Mouse (Mus musculus) liver, embryonic 15.5 days (tissue): ENCODE measurements around the gene Lama2. TPM values are rescaled to one million over a fixed set of nuclear protein-coding genes. Genes with fewer than 3 reads are reported as not detected.
"Not testable (repeated sequence)": the region's sequence is repeated elsewhere in the genome, so short reads cannot be mapped to it uniquely, and the experiment has no call there.

Source experiments
- ATAC-seq: fragments of 200-750 bp; cut with Nextera tagmentation; 2 replicates; pipeline ENCODE4 v1.8.0; 2017; ENCODE audit warnings: moderate number of reproducible peaks, mild to moderate bottlenecking, moderate library complexity; ENCODE audit not compliant: insufficient read depth
- H3K27ac ChIP-seq: fragments of 300-500 bp; sonication (generic); replicated peaks from 2 replicates; pipeline ENCODE4 v1.5.1; 2015; ENCODE audit warnings: mild to moderate bottlenecking, inconsistent platforms
- H3K27me3 ChIP-seq: fragments of 300-500 bp; sonication (generic); 2 replicates; pipeline ENCODE4 v1.6.1; 2015; ENCODE audit warnings: mild to moderate bottlenecking, inconsistent platforms
- H3K36me3 ChIP-seq: fragments of 300-500 bp; sonication (generic); replicated peaks from 2 replicates; pipeline ENCODE4 v1.6.1; 2015; ENCODE audit warnings: moderate library complexity, mild to moderate bottlenecking, inconsistent platforms
- H3K4me1 ChIP-seq: fragments of 300-500 bp; sonication (generic); replicated peaks from 2 replicates; pipeline ENCODE4 v1.6.1; 2015; ENCODE audit warnings: inconsistent platforms
- H3K4me2 ChIP-seq: fragments of 300-500 bp; sonication (generic); 2 replicates; pipeline ENCODE4 v1.6.1; 2015; ENCODE audit warnings: moderate library complexity, mild to moderate bottlenecking, inconsistent platforms
- H3K4me3 ChIP-seq: fragments of 300-500 bp; sonication (generic); replicated peaks from 2 replicates; pipeline ENCODE4 v1.5.1; 2015; ENCODE audit warnings: mild to moderate bottlenecking, inconsistent platforms
- H3K9ac ChIP-seq: fragments of 300-500 bp; sonication (generic); 2 replicates; pipeline ENCODE4 v1.6.1; 2015; ENCODE audit warnings: moderate library complexity, mild to moderate bottlenecking, inconsistent platforms
- H3K9me3 ChIP-seq: fragments of 300-500 bp; sonication (generic); replicated peaks from 2 replicates; pipeline ENCODE4 v1.6.1; 2016; ENCODE audit warnings: inconsistent platforms
- WGBS: fragments of 180-500 bp; shearing (Covaris S2); methylation state at CpG from one replicate; pipeline ENCODE4 v1.1.7; 2015; ENCODE audit warnings: mixed read lengths; ENCODE audit not compliant: insufficient replicate concordance; 5-methylcytosine and 5-hydroxymethylcytosine counted together
- polyA plus RNA-seq: library from polyadenylated mRNA; unstranded; fragments of >200 nt; fragmentation: Nextera tagmentation; extraction: Ambion mirVana; gene quantifications from 2 replicates; pipeline ENCODE4 v1.2.1, GENCODE M21; 2015

Gene Lama2
- polyA plus RNA-seq, 1 experiment from 2014 or later: 0.51 TPM

GRCm38 (mm10) chr10:26973575-26973974 is 646.0 kb downstream of the Lama2 start:
- Histone ChIP-seq H3K9ac (no peak overlapping the region), H3K36me3 (no peaks in the 10 kb centered on the region), H3K4me2 (no peak overlapping the region), H3K27ac (no peak overlapping the region; the same call in 1 of the 2 replicates), H3K4me3 (no peak overlapping the region), H3K9me3 (no peaks in the 10 kb centered on the region), H3K27me3 (no peaks in the 10 kb centered on the region), H3K4me1 (peaks cover 18% of the 10 kb centered on the region)
- WGBS: 59% methylated on average over 2 of the region's 2 CpGs
- ATAC-seq: peak; percentile 34; the same call in 1 of the 2 replicates

GRCm38 (mm10) chr10:26958513-26958912 is 661.0 kb downstream of the Lama2 start:
- Histone ChIP-seq H3K27me3 (no peaks in the 10 kb centered on the region), H3K9me3 (no peaks in the 10 kb centered on the region), H3K36me3 (no peaks in the 10 kb centered on the region), H3K4me3 (no peak overlapping the region), H3K27ac (no peak overlapping the region), H3K9ac (no peak overlapping the region), H3K4me1 (no peaks in the 10 kb centered on the region), H3K4me2 (no peak overlapping the region)
- no peak for ATAC-seq
- 42% methylated on average over 3 of the region's 3 CpGs for WGBS

- ATAC-seq: peak; percentile 74
- no peaks in the 10 kb centered on the region for H3K36me3 ChIP-seq
- H3K27ac ChIP-seq: no peak overlapping the region; the same call in 1 of the 2 replicates
- WGBS: 23% methylated on average over 7 of the region's 7 CpGs
- H3K9me3 ChIP-seq: no peaks in the 10 kb centered on the region
- H3K4me1 ChIP-seq: peaks cover 26% of the 10 kb centered on the region
- H3K4me2 ChIP-seq: peak overlapping the region; percentile 57
- no peaks in the 10 kb centered on the region for H3K27me3 ChIP-seq
- 0 out of 2 replicates have a peak overlapping the region, but pooled peaks have one; percentile 3 for H3K9ac ChIP-seq
- peak overlapping the region; percentile 39 for H3K4me3 ChIP-seq
These were observed 669.1 kb downstream of the Lama2 start for GRCm38 (mm10) chr10:26950448-26950847.

GRCm38 (mm10) chr10:26949667-26950066 is 669.9 kb downstream of the Lama2 start:
- Histone ChIP-seq H3K27ac (no peak overlapping the region; the same call in 1 of the 2 replicates), H3K27me3 (no peaks in the 10 kb centered on the region), H3K4me2 (peak overlapping the region; percentile 57), H3K9ac (no peak overlapping the region), H3K9me3 (no peaks in the 10 kb centered on the region), H3K36me3 (no peaks in the 10 kb centered on the region), H3K4me1 (peaks cover 26% of the 10 kb centered on the region), H3K4me3 (0 out of 2 replicates have a peak overlapping the region, but pooled peaks have one; percentile 39)
- peak; percentile 35; the same call in 1 of the 2 replicates for ATAC-seq
- WGBS: 40% methylated on average over 8 of the region's 8 CpGs

- Histone ChIP-seq H3K4me1 (peaks cover 26% of the 10 kb centered on the region), H3K9ac (no peak overlapping the region), H3K4me3 (no peak overlapping the region), H3K4me2 (no peak overlapping the region), H3K27me3 (no peaks in the 10 kb centered on the region), H3K36me3 (no peaks in the 10 kb centered on the region), H3K27ac (no peak overlapping the region), H3K9me3 (no peaks in the 10 kb centered on the region)
- 22% methylated on average over 2 of the region's 2 CpGs for WGBS
- ATAC-seq: no peak
These were observed 671.2 kb downstream of the Lama2 start for GRCm38 (mm10) chr10:26948331-26948730.

GRCm38 (mm10) chr10:26939549-26939948 is 680.0 kb downstream of the Lama2 start:
- no peak overlapping the region for H3K9ac ChIP-seq
- WGBS: 25% methylated on average over 1 of the region's 1 CpGs
- ATAC-seq: no peak
- H3K4me2 ChIP-seq: no peak overlapping the region
- no peaks in the 10 kb centered on the region for H3K9me3 ChIP-seq
- H3K27me3 ChIP-seq: no peaks in the 10 kb centered on the region
- no peak overlapping the region for H3K4me3 ChIP-seq
- H3K27ac ChIP-seq: no peak overlapping the region
- H3K4me1 ChIP-seq: no peaks in the 10 kb centered on the region
- no peaks in the 10 kb centered on the region for H3K36me3 ChIP-seq

GRCm38 (mm10) chr10:26938464-26938863 is 681.1 kb downstream of the Lama2 start:
- 71% methylated on average over 4 of the region's 4 CpGs for WGBS
- not testable (repeated sequence) for H3K36me3 ChIP-seq, H3K27ac ChIP-seq

GRCm38 (mm10) chr10:26936056-26936455 is 683.5 kb downstream of the Lama2 start:
- not testable (repeated sequence) for H3K4me1 ChIP-seq, H3K9me3 ChIP-seq, H3K36me3 ChIP-seq, ATAC-seq, H3K9ac ChIP-seq, H3K27me3 ChIP-seq, H3K4me2 ChIP-seq, H3K4me3 ChIP-seq, H3K27ac ChIP-seq
- WGBS: 80% methylated on average over 6 of the region's 6 CpGs

More at GRCm38 (mm10) chr10:26938464-26938863, 681.1 kb downstream of the Lama2 start:
- not testable (repeated sequence) for ATAC-seq, H3K9me3 ChIP-seq, H3K9ac ChIP-seq, H3K4me3 ChIP-seq, H3K4me2 ChIP-seq, H3K4me1 ChIP-seq, H3K27me3 ChIP-seq
